Mouse (Mus musculus): ENCODE data around the gene Tmem273.

- TF ChIP-seq CTCF (IDR thresholded peaks at IDR 0.05): no peak
- TF ChIP-seq EP300 (IDR thresholded peaks at IDR 0.05): 0 out of 2 replicates have a peak, but pooled peaks have one; percentile 18
Measured at GRCm38 (mm10) chr14:32824267-32825150, 38.7 kb downstream of the Tmem273 start.
